Mouse (Mus musculus) brain, embryonic 14.5 days (tissue): ENCODE results near the gene Bag1. TPM values are rescaled to one million over a fixed set of nuclear protein-coding genes. Genes with fewer than 3 reads are reported as not detected.

ENCODE experiments used
- DNase-seq: peaks from one replicate; pipeline ENCODE4 v3.0.0-alpha.2; 2011; ENCODE audit warnings: low read depth
- CTCF ChIP-seq: fragments of 200-500 bp; IDR thresholded peaks from 2 replicates; pipeline ENCODE4 v1.5.1; 2012; ENCODE audit warnings: inconsistent platforms, mild to moderate bottlenecking, moderate library complexity, borderline replicate concordance; ENCODE audit not compliant: insufficient read depth, insufficient read length; ENCODE audit errors: extremely low read depth
- POLR2A ChIP-seq: fragments of 200-500 bp; IDR thresholded peaks from 2 replicates; pipeline ENCODE4 v1.6.1; 2012; ENCODE audit warnings: mild to moderate bottlenecking, inconsistent platforms, borderline replicate concordance; ENCODE audit not compliant: poor library complexity, insufficient read depth, insufficient read length, severe bottlenecking; ENCODE audit errors: extremely low read depth
- polyA plus RNA-seq: library from polyadenylated mRNA; depleted of rRNA; stranded (reverse); fragments of >200 nt; gene quantifications from 2 replicates; pipeline ENCODE4 v1.2.3, GENCODE M21; 2012

The Bag1 gene
- polyA plus RNA-seq, 1 experiment = 117 TPM

GRCm38 (mm10) chr4:40923087-40923651 is 24.9 kb downstream of the Bag1 start:
- DNase-seq = no peak
- TF ChIP-seq POLR2A (no peak), CTCF (no peak)

- TF ChIP-seq CTCF (no peak), POLR2A (no peak)
- no peak for DNase-seq
These were observed 26.8 kb downstream of the Bag1 start for GRCm38 (mm10) chr4:40921288-40921687.

GRCm38 (mm10) chr4:40920576-40920975 is 27.5 kb downstream of the Bag1 start:
- DNase-seq = no peak
- TF ChIP-seq CTCF (no peak), POLR2A (no peak)

- DNase-seq = no peak
- no peak for TF ChIP-seq CTCF
- no peak for TF ChIP-seq POLR2A
These were observed 28.3 kb downstream of the Bag1 start, which contains the start of gene Spink4 for GRCm38 (mm10) chr4:40919785-40920184. Spink4 (plus strand) TSS chr4:40920052.

GRCm38 (mm10) chr4:40916592-40917155 is 31.4 kb downstream of the Bag1 start:
- TF ChIP-seq CTCF (no peak), POLR2A (no peak)
- no peak for DNase-seq

- TF ChIP-seq CTCF (no peak), POLR2A (no peak)
- no peak for DNase-seq
These were observed 32.1 kb downstream of the Bag1 start for GRCm38 (mm10) chr4:40915947-40916346.

- TF ChIP-seq POLR2A (no peak), CTCF (no peak)
- DNase-seq = no peak
These were observed 33.7 kb downstream of the Bag1 start for GRCm38 (mm10) chr4:40914287-40914867.

- peak; percentile 64 for DNase-seq
- TF ChIP-seq CTCF (no peak), POLR2A (no peak)
These were observed 39.7 kb downstream of the Bag1 start for GRCm38 (mm10) chr4:40908261-40908969.

- no peak for TF ChIP-seq POLR2A
- DNase-seq = peak; percentile 49
These were observed 41.8 kb downstream of the Bag1 start for GRCm38 (mm10) chr4:40906298-40906697.

- DNase-seq = no peak
- TF ChIP-seq POLR2A = no peak
- TF ChIP-seq CTCF = no peak
These were observed 47.5 kb downstream of the Bag1 start for GRCm38 (mm10) chr4:40900612-40901011.

GRCm38 (mm10) chr4:40900071-40900470 is 48.0 kb downstream of the Bag1 start:
- no peak for DNase-seq
- TF ChIP-seq CTCF = no peak
